Mouse (Mus musculus): ENCODE data around the gene Gmcl1. TPM values are rescaled to one million over a fixed set of nuclear protein-coding genes. Genes with fewer than 3 reads are reported as not detected.

The Gmcl1 gene
- polyA plus RNA-seq, 1 experiment from 2014 or later: 41.5 TPM

GRCm38 (mm10) chr6:86721977-86722376 is 11.2 kb downstream of the Gmcl1 start:
- 71% methylated on average over 3 of the region's 3 CpGs for WGBS

GRCm38 (mm10) chr6:86708072-86708774 is 25.0 kb downstream of the Gmcl1 start:
- no peak for ATAC-seq (ENCODE audit: low FRiP score, low read depth)
- 89% methylated on average over 4 of the region's 4 CpGs for WGBS
- Histone ChIP-seq H3K36me3 (peaks cover 75% of the 10 kb centered on the region), H3K27me3 (no peaks in the 10 kb centered on the region), H3K9me3 (no peaks in the 10 kb centered on the region), H3K4me1 (no peaks in the 10 kb centered on the region), H3K4me2 (replicated peaks) (no peak overlapping the region), H3K9ac (no peak overlapping the region), H3K4me3 (no peak overlapping the region), H3K27ac (no peak overlapping the region)

More at GRCm38 (mm10) chr6:86721977-86722376, 11.2 kb downstream of the Gmcl1 start:
- Histone ChIP-seq H3K4me3 (no peak overlapping the region), H3K4me1 (no peaks in the 10 kb centered on the region), H3K27ac (no peak overlapping the region), H3K9ac (no peak overlapping the region), H3K9me3 (no peaks in the 10 kb centered on the region), H3K27me3 (no peaks in the 10 kb centered on the region), H3K36me3 (peaks cover 55% of the 10 kb centered on the region), H3K4me2 (replicated peaks) (no peak overlapping the region)
- ATAC-seq (ENCODE audit: low FRiP score, low read depth): no peak

- no peak overlapping the region for H3K9ac ChIP-seq
- 91% methylated on average over 9 of the region's 9 CpGs for WGBS
- no peaks in the 10 kb centered on the region for H3K27me3 ChIP-seq
- no peak for ATAC-seq (ENCODE audit: low FRiP score, low read depth)
- no peak overlapping the region for H3K27ac ChIP-seq
- H3K4me2 ChIP-seq (replicated peaks): no peak overlapping the region
- no peaks in the 10 kb centered on the region for H3K9me3 ChIP-seq
- peaks cover 92% of the 10 kb centered on the region for H3K36me3 ChIP-seq
- H3K4me1 ChIP-seq: no peaks in the 10 kb centered on the region
- no peak overlapping the region for H3K4me3 ChIP-seq
Observed at GRCm38 (mm10) chr6:86702577-86702976, 30.6 kb downstream of the Gmcl1 start.

GRCm38 (mm10) chr6:86697903-86698302 is 35.3 kb downstream of the Gmcl1 start:
- no peak for ATAC-seq (ENCODE audit: low FRiP score, low read depth)
- no peaks in the 10 kb centered on the region for H3K4me1 ChIP-seq
- no peak overlapping the region for H3K27ac ChIP-seq
- H3K9me3 ChIP-seq: no peaks in the 10 kb centered on the region
- H3K27me3 ChIP-seq: no peaks in the 10 kb centered on the region
- 81% methylated on average over 6 of the region's 6 CpGs for WGBS
- H3K36me3 ChIP-seq: peaks cover 85% of the 10 kb centered on the region
- no peak overlapping the region for H3K4me2 ChIP-seq (replicated peaks)
- H3K4me3 ChIP-seq: no peak overlapping the region
- H3K9ac ChIP-seq: no peak overlapping the region

GRCm38 (mm10) chr6:86696213-86696612 is 37.0 kb downstream of the Gmcl1 start:
- no peak overlapping the region for H3K27ac ChIP-seq
- WGBS: 89% methylated on average over 10 of the region's 10 CpGs
- H3K9me3 ChIP-seq: no peaks in the 10 kb centered on the region
- no peaks in the 10 kb centered on the region for H3K4me1 ChIP-seq
- no peak overlapping the region for H3K4me2 ChIP-seq (replicated peaks)
- H3K36me3 ChIP-seq: peaks cover 77% of the 10 kb centered on the region
- H3K27me3 ChIP-seq: no peaks in the 10 kb centered on the region
- H3K9ac ChIP-seq: no peak overlapping the region
- H3K4me3 ChIP-seq: no peak overlapping the region
- no peak for ATAC-seq (ENCODE audit: low FRiP score, low read depth)

- H3K4me3 ChIP-seq: no peak overlapping the region
- no peak overlapping the region for H3K4me2 ChIP-seq (replicated peaks)
- no peak overlapping the region for H3K9ac ChIP-seq
- no peaks in the 10 kb centered on the region for H3K4me1 ChIP-seq
- H3K36me3 ChIP-seq: peaks cover 77% of the 10 kb centered on the region
- H3K27me3 ChIP-seq: no peaks in the 10 kb centered on the region
- no peak overlapping the region for H3K27ac ChIP-seq
- H3K9me3 ChIP-seq: no peaks in the 10 kb centered on the region
- no peak for ATAC-seq (ENCODE audit: low FRiP score, low read depth)
Observed at GRCm38 (mm10) chr6:86694465-86694864, 38.7 kb downstream of the Gmcl1 start.

- Histone ChIP-seq H3K36me3 (peaks cover 43% of the 10 kb centered on the region), H3K9me3 (no peaks in the 10 kb centered on the region), H3K4me3 (no peak overlapping the region), H3K9ac (no peak overlapping the region), H3K27ac (no peak overlapping the region), H3K27me3 (no peaks in the 10 kb centered on the region), H3K4me2 (replicated peaks) (no peak overlapping the region), H3K4me1 (no peaks in the 10 kb centered on the region)
- WGBS: 88% methylated on average over 3 of the region's 3 CpGs
- ATAC-seq (ENCODE audit: low FRiP score, low read depth): no peak
Observed at GRCm38 (mm10) chr6:86689671-86690070, 43.5 kb downstream of the Gmcl1 start.

GRCm38 (mm10) chr6:86686971-86687370 is 46.2 kb downstream of the Gmcl1 start:
- WGBS: 62% methylated on average over 1 of the region's 1 CpGs

GRCm38 (mm10) chr6:86684655-86685011 is 48.5 kb downstream of the Gmcl1 start:
- no peak for ATAC-seq (ENCODE audit: low FRiP score, low read depth)
- peak overlapping the region; percentile 88 for H3K9ac ChIP-seq
- H3K9me3 ChIP-seq: no peaks in the 10 kb centered on the region
- no peaks in the 10 kb centered on the region for H3K27me3 ChIP-seq
- H3K4me1 ChIP-seq: peaks cover 10% of the 10 kb centered on the region
- H3K36me3 ChIP-seq: peaks cover 37% of the 10 kb centered on the region
- 41% methylated on average over 12 of the region's 12 CpGs for WGBS
- peak overlapping the region; percentile 88 for H3K4me3 ChIP-seq
- peak overlapping the region; percentile 55; the same call in 1 of the 2 replicates for H3K27ac ChIP-seq
- peak overlapping the region; percentile 93 for H3K4me2 ChIP-seq (replicated peaks)

More at GRCm38 (mm10) chr6:86686971-86687370, 46.2 kb downstream of the Gmcl1 start:
- H3K27ac ChIP-seq: no peak overlapping the region
- no peak overlapping the region for H3K4me3 ChIP-seq
- peaks cover 38% of the 10 kb centered on the region for H3K36me3 ChIP-seq
- no peak for ATAC-seq (ENCODE audit: low FRiP score, low read depth)
- H3K27me3 ChIP-seq: no peaks in the 10 kb centered on the region
- H3K9me3 ChIP-seq: no peaks in the 10 kb centered on the region
- H3K4me1 ChIP-seq: peaks cover 10% of the 10 kb centered on the region
- H3K9ac ChIP-seq: no peak overlapping the region
- no peak overlapping the region for H3K4me2 ChIP-seq (replicated peaks)

- Histone ChIP-seq H3K36me3 (peaks cover 38% of the 10 kb centered on the region), H3K27me3 (no peaks in the 10 kb centered on the region), H3K4me1 (peaks cover 10% of the 10 kb centered on the region), H3K27ac (peak within 1 kb of the TSS; percentile 55; the same call in 1 of the 2 replicates), H3K9ac (peak within 1 kb of the TSS; percentile 88), H3K4me2 (replicated peaks) (peak within 1 kb of the TSS; percentile 93), H3K9me3 (no peaks in the 10 kb centered on the region), H3K4me3 (peak within 1 kb of the TSS; percentile 88)
- ATAC-seq (ENCODE audit: low FRiP score, low read depth): peak; percentile 88
- 4% methylated on average over 36 of the region's 36 CpGs for WGBS
Observed at GRCm38 (mm10) chr6:86683872-86684654, 49.1 kb downstream of the Gmcl1 start, which contains the start of gene Snrnp27. TSS of gene Snrnp27 (minus strand) at chr6:86684522.

- H3K4me2 ChIP-seq (replicated peaks): no peak overlapping the region
- H3K4me1 ChIP-seq: peaks cover 10% of the 10 kb centered on the region
- WGBS: 88% methylated on average over 3 of the region's 3 CpGs
- no peak overlapping the region for H3K4me3 ChIP-seq
- H3K9me3 ChIP-seq: no peaks in the 10 kb centered on the region
- no peak overlapping the region for H3K9ac ChIP-seq
- ATAC-seq (ENCODE audit: low FRiP score, low read depth): no peak
- peaks cover 63% of the 10 kb centered on the region for H3K36me3 ChIP-seq
- H3K27me3 ChIP-seq: no peaks in the 10 kb centered on the region
- H3K27ac ChIP-seq: no peak overlapping the region
Observed at GRCm38 (mm10) chr6:86681289-86681688, 51.9 kb downstream of the Gmcl1 start.

- Histone ChIP-seq H3K9ac (no peak overlapping the region), H3K27me3 (no peaks in the 10 kb centered on the region), H3K27ac (no peak overlapping the region), H3K4me3 (no peak overlapping the region), H3K9me3 (no peaks in the 10 kb centered on the region), H3K36me3 (peaks cover 90% of the 10 kb centered on the region), H3K4me2 (replicated peaks) (no peak overlapping the region), H3K4me1 (peaks cover 5% of the 10 kb centered on the region)
- ATAC-seq (ENCODE audit: low FRiP score, low read depth): no peak
- 77% methylated on average over 6 of the region's 6 CpGs for WGBS
Observed at GRCm38 (mm10) chr6:86678341-86678740, 54.8 kb downstream of the Gmcl1 start.
